Mouse (Mus musculus): ENCODE results near the gene Lexm. TPM values are rescaled to one million over a fixed set of nuclear protein-coding genes. Genes with fewer than 3 reads are reported as not detected.

Gene Lexm
- total and polyA plus RNA-seq, 2 experiments from 2014 or later = not detected

DNA sequence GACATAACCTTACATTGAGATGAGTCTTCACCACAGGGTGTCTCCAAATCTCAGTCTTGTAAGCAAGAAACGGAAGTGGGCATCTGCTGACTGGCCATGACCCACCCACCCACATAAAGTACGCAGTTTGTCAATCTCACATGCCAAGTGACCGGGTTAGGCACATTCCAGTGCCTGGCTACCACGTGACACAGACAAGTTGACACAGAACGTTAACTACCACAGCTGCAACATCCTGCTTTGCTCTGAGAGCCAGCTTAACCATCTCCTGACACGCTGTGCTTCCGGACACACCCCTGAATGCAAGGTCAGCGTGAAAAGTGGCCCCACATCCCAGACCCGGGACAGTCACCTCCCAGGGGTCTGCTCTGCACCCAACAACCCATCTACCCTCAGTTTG lies 26.9 kb downstream of the Lexm start:
- no peaks in the 10 kb centered on the region for H3K9me3 ChIP-seq (ENCODE audit: low read length)
- no peak for ATAC-seq
- H3K9ac ChIP-seq (replicated peaks; ENCODE audit: low read length) = no peak overlapping the region
- H3K4me3 ChIP-seq (ENCODE audit: low read length) = no peak overlapping the region
- H3K27me3 ChIP-seq (ENCODE audit: insufficient read depth, low read length) = no peaks in the 10 kb centered on the region
- H3K36me3 ChIP-seq (ENCODE audit: insufficient read depth, low read length) = peaks cover 33% of the 10 kb centered on the region
- no peak for DNase-seq (ENCODE audit: low spot score)
- 75% methylated on average over 9 of the region's 9 CpGs for WGBS
- H3K4me1 ChIP-seq (ENCODE audit: insufficient read depth, low read length) = no peaks in the 10 kb centered on the region
- no peak overlapping the region for H3K27ac ChIP-seq
- no peak overlapping the region for H3K4me2 ChIP-seq (ENCODE audit: low read depth, low read length)
- TF ChIP-seq CTCF (IDR thresholded peaks at IDR 0.05; ENCODE audit: low read depth) = no peak

DNA sequence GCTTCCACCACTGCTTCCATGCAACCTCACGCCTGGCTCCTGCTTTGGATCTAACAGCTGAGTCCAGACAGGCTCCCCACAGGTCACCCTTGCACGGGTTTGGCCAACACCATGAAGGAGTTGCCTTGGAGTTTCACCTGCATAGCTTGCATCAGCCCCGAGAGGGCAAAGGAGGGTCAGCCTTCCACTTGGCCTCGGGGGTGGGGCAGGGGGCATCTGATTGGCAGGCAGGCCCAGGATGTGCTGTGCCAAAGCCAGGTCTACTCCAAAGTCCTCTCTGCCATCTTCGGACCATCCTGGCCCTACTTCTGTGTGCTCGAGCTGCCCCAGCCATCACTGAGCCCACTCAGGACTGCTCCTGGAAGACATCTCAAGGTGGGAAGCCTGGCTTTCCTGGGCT lies 30.0 kb downstream of the Lexm start:
- Histone ChIP-seq H3K36me3 (ENCODE audit: insufficient read depth, low read length) (peaks cover 52% of the 10 kb centered on the region), H3K4me1 (ENCODE audit: insufficient read depth, low read length) (no peaks in the 10 kb centered on the region), H3K4me2 (ENCODE audit: low read depth, low read length) (no peak overlapping the region), H3K27me3 (ENCODE audit: insufficient read depth, low read length) (no peaks in the 10 kb centered on the region), H3K9ac (replicated peaks; ENCODE audit: low read length) (no peak overlapping the region), H3K9me3 (ENCODE audit: low read length) (no peaks in the 10 kb centered on the region), H3K4me3 (ENCODE audit: low read length) (no peak overlapping the region), H3K27ac (no peak overlapping the region)
- no peak for TF ChIP-seq CTCF (IDR thresholded peaks at IDR 0.05; ENCODE audit: low read depth)
- WGBS = 91% methylated on average over 6 of the region's 6 CpGs
- no peak for DNase-seq (ENCODE audit: low spot score)
- ATAC-seq = no peak

- peaks cover 56% of the 10 kb centered on the region for H3K36me3 ChIP-seq (ENCODE audit: insufficient read depth, low read length)
- TF ChIP-seq CTCF (IDR thresholded peaks at IDR 0.05; ENCODE audit: low read depth) = no peak
- no peak overlapping the region for H3K4me3 ChIP-seq (ENCODE audit: low read length)
- no peak overlapping the region for H3K27ac ChIP-seq
- ATAC-seq = no peak
- H3K4me2 ChIP-seq (ENCODE audit: low read depth, low read length) = no peak overlapping the region
- H3K27me3 ChIP-seq (ENCODE audit: insufficient read depth, low read length) = no peaks in the 10 kb centered on the region
- H3K4me1 ChIP-seq (ENCODE audit: insufficient read depth, low read length) = no peaks in the 10 kb centered on the region
- no peak for DNase-seq (ENCODE audit: low spot score)
- no peaks in the 10 kb centered on the region for H3K9me3 ChIP-seq (ENCODE audit: low read length)
- no peak overlapping the region for H3K9ac ChIP-seq (replicated peaks; ENCODE audit: low read length)
- 79% methylated on average over 4 of the region's 4 CpGs for WGBS
Measured at GRCm38 (mm10) chr4:106584665-106585064, 32.4 kb downstream of the Lexm start.

DNA sequence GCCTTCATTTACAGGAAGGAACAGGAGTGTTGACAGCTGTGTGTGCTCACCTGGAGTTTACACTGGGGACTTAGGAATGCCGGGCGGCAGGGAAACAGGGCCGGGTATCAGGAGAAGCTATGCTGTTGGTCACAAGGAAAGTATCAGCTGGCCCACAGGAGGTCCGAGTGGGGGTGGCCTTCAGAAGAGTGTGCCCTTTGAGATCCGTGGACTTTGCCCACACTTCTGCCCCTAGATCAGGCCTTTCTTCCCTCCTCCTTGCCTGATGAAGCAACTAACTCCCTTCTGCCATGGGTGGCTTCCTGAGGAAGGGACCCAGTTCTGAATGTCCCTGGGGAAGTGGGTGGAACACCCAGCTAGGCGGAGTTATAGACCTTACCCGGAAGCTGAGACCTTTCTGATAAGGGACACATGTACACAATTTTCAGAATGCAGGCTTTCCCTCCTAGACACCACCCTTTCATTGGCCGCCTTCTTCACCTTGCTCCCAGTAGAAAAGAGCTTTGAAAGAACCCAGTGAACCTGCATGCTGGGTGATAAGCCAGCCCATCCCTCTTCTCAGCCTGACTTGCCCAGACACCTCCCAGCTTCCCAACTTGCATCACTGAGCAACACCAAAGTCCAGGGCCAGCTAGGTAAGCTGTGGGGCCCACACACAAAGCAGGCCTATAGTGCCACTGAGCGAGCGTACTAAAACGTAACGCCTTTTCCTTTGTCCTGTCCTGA lies 34.5 kb downstream of the Lexm start:
- Histone ChIP-seq H3K36me3 (ENCODE audit: insufficient read depth, low read length) (peaks cover 62% of the 10 kb centered on the region), H3K27me3 (ENCODE audit: insufficient read depth, low read length) (no peaks in the 10 kb centered on the region), H3K9me3 (ENCODE audit: low read length) (no peaks in the 10 kb centered on the region), H3K4me1 (ENCODE audit: insufficient read depth, low read length) (no peaks in the 10 kb centered on the region), H3K4me3 (ENCODE audit: low read length) (no peak overlapping the region), H3K27ac (no peak overlapping the region), H3K4me2 (ENCODE audit: low read depth, low read length) (no peak overlapping the region), H3K9ac (replicated peaks; ENCODE audit: low read length) (no peak overlapping the region)
- no peak for DNase-seq (ENCODE audit: low spot score)
- no peak for ATAC-seq
- 88% methylated on average over 12 of the region's 12 CpGs for WGBS
- no peak for TF ChIP-seq CTCF (IDR thresholded peaks at IDR 0.05; ENCODE audit: low read depth)

DNA sequence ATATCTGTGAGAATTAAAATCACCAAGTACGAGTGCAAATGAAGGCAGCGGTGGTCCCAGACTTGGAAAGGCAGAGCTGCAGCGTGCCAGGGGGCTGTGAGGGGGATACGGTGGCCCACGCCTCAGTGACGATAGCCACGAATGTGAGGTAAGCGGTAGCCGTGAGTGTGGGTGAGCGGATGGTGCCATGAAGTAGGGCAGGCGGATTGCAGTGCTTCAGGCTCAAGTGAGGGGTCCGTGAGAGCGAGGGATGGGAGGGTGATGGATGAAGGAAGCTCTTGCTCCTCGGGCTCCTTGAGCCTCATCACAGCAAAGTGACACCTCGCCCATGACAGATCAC lies 35.2 kb downstream of the Lexm start:
- DNase-seq (ENCODE audit: low spot score) = no peak
- no peak overlapping the region for H3K4me3 ChIP-seq (ENCODE audit: low read length)
- no peak overlapping the region for H3K4me2 ChIP-seq (ENCODE audit: low read depth, low read length)
- no peak overlapping the region for H3K9ac ChIP-seq (replicated peaks; ENCODE audit: low read length)
- H3K27me3 ChIP-seq (ENCODE audit: insufficient read depth, low read length) = no peaks in the 10 kb centered on the region
- H3K9me3 ChIP-seq (ENCODE audit: low read length) = no peaks in the 10 kb centered on the region
- no peak for TF ChIP-seq CTCF (IDR thresholded peaks at IDR 0.05; ENCODE audit: low read depth)
- ATAC-seq = no peak
- no peak overlapping the region for H3K27ac ChIP-seq
- H3K36me3 ChIP-seq (ENCODE audit: insufficient read depth, low read length) = peaks cover 60% of the 10 kb centered on the region
- H3K4me1 ChIP-seq (ENCODE audit: insufficient read depth, low read length) = no peaks in the 10 kb centered on the region
- WGBS = 91% methylated on average over 15 of the region's 15 CpGs

GRCm38 (mm10) chr4:106581176-106581864 lies 35.7 kb downstream of the Lexm start:
- Histone ChIP-seq H3K27me3 (ENCODE audit: insufficient read depth, low read length) (no peaks in the 10 kb centered on the region), H3K4me1 (ENCODE audit: insufficient read depth, low read length) (no peaks in the 10 kb centered on the region), H3K4me2 (ENCODE audit: low read depth, low read length) (no peak overlapping the region), H3K9me3 (ENCODE audit: low read length) (no peaks in the 10 kb centered on the region), H3K9ac (replicated peaks; ENCODE audit: low read length) (no peak overlapping the region), H3K36me3 (ENCODE audit: insufficient read depth, low read length) (peaks cover 60% of the 10 kb centered on the region), H3K4me3 (ENCODE audit: low read length) (no peak overlapping the region), H3K27ac (no peak overlapping the region)
- DNase-seq (ENCODE audit: low spot score) = no peak
- ATAC-seq = no peak
- no peak for TF ChIP-seq CTCF (IDR thresholded peaks at IDR 0.05; ENCODE audit: low read depth)
- WGBS = 78% methylated on average over 14 of the region's 14 CpGs

- no peak overlapping the region for H3K4me3 ChIP-seq (ENCODE audit: low read length)
- H3K27me3 ChIP-seq (ENCODE audit: insufficient read depth, low read length) = no peaks in the 10 kb centered on the region
- TF ChIP-seq CTCF (IDR thresholded peaks at IDR 0.05; ENCODE audit: low read depth) = no peak
- 65% methylated on average over 7 of the region's 7 CpGs for WGBS
- no peaks in the 10 kb centered on the region for H3K4me1 ChIP-seq (ENCODE audit: insufficient read depth, low read length)
- no peak overlapping the region for H3K9ac ChIP-seq (replicated peaks; ENCODE audit: low read length)
- no peaks in the 10 kb centered on the region for H3K9me3 ChIP-seq (ENCODE audit: low read length)
- H3K4me2 ChIP-seq (ENCODE audit: low read depth, low read length) = no peak overlapping the region
- ATAC-seq (0 out of 2 replicates have a peak, but pooled peaks have one; percentile 6), DNase-seq (ENCODE audit: low spot score) (no peak)
- peaks cover 62% of the 10 kb centered on the region for H3K36me3 ChIP-seq (ENCODE audit: insufficient read depth, low read length)
- no peak overlapping the region for H3K27ac ChIP-seq
Measured at GRCm38 (mm10) chr4:106577511-106577910, 39.5 kb downstream of the Lexm start.
